Mouse (Mus musculus) brain, embryonic 14.5 days (tissue): ENCODE data around the gene Adam10. TPM values are rescaled to one million over a fixed set of nuclear protein-coding genes. Genes with fewer than 3 reads are reported as not detected.

Experiments
- DNase-seq: peaks from one replicate; pipeline ENCODE4 v3.0.0-alpha.2; 2011; ENCODE audit warnings: low read depth
- CTCF ChIP-seq: fragments of 200-500 bp; IDR thresholded peaks from 2 replicates; pipeline ENCODE4 v1.5.1; 2012; ENCODE audit warnings: inconsistent platforms, mild to moderate bottlenecking, moderate library complexity, borderline replicate concordance; ENCODE audit not compliant: insufficient read depth, insufficient read length; ENCODE audit errors: extremely low read depth
- POLR2A ChIP-seq: fragments of 200-500 bp; IDR thresholded peaks from 2 replicates; pipeline ENCODE4 v1.6.1; 2012; ENCODE audit warnings: mild to moderate bottlenecking, inconsistent platforms, borderline replicate concordance; ENCODE audit not compliant: poor library complexity, insufficient read depth, insufficient read length, severe bottlenecking; ENCODE audit errors: extremely low read depth
- polyA plus RNA-seq: library from polyadenylated mRNA; depleted of rRNA; stranded (reverse); fragments of >200 nt; gene quantifications from 2 replicates; pipeline ENCODE4 v1.2.3, GENCODE M21; 2012

The Adam10 gene
- polyA plus RNA-seq, 1 experiment, result 56.3 TPM

GRCm38 (mm10) chr9:70675961-70676360 is 2.8 kb upstream of the Adam10 start:
- DNase-seq, result no peak
- no peak for TF ChIP-seq CTCF
- TF ChIP-seq POLR2A, result no peak

- peak; percentile 68 for DNase-seq
Measured at GRCm38 (mm10) chr9:70679132-70680091, 615 bp downstream of the Adam10 start.

GRCm38 (mm10) chr9:70682202-70682601 is 3.4 kb downstream of the Adam10 start:
- TF ChIP-seq CTCF (no peak), POLR2A (no peak)
- DNase-seq, result peak; percentile 3

More at GRCm38 (mm10) chr9:70679132-70680091, 615 bp downstream of the Adam10 start:
- no peak for TF ChIP-seq POLR2A
- TF ChIP-seq CTCF, result no peak

- TF ChIP-seq CTCF (no peak), POLR2A (no peak)
- no peak for DNase-seq
Measured at GRCm38 (mm10) chr9:70688301-70688968, 9.6 kb downstream of the Adam10 start.

GRCm38 (mm10) chr9:70689926-70690325 is 11.1 kb downstream of the Adam10 start:
- no peak for DNase-seq
- no peak for TF ChIP-seq CTCF
- TF ChIP-seq POLR2A, result no peak

GRCm38 (mm10) chr9:70690579-70690978 is 11.8 kb downstream of the Adam10 start:
- no peak for TF ChIP-seq CTCF
- TF ChIP-seq POLR2A, result no peak
- no peak for DNase-seq

- no peak for DNase-seq
- TF ChIP-seq CTCF (no peak), POLR2A (no peak)
Measured at GRCm38 (mm10) chr9:70691772-70692693, 13.2 kb downstream of the Adam10 start.

GRCm38 (mm10) chr9:70695723-70696122 is 16.9 kb downstream of the Adam10 start:
- TF ChIP-seq POLR2A (no peak), CTCF (no peak)
- no peak for DNase-seq

- no peak for TF ChIP-seq POLR2A
- no peak for TF ChIP-seq CTCF
- no peak for DNase-seq
Measured at GRCm38 (mm10) chr9:70698090-70698489, 19.3 kb downstream of the Adam10 start.

GRCm38 (mm10) chr9:70703597-70704203 is 24.9 kb downstream of the Adam10 start:
- no peak for DNase-seq
- TF ChIP-seq CTCF (no peak), POLR2A (no peak)

- TF ChIP-seq CTCF (no peak), POLR2A (no peak)
- DNase-seq, result no peak
Measured at GRCm38 (mm10) chr9:70706444-70706843, 27.6 kb downstream of the Adam10 start.
